Mouse (Mus musculus): Measurements from ENCODE around the gene Stac2. TPM values are rescaled to one million over a fixed set of nuclear protein-coding genes. Genes with fewer than 3 reads are reported as not detected.

Gene Stac2
- polyA plus RNA-seq, 1 experiment from 2014 or later, result 5.2 TPM

- no peak for ATAC-seq (ENCODE audit: low FRiP score)
- no peak overlapping the region for H3K4me3 ChIP-seq
- H3K9ac ChIP-seq, result no peak overlapping the region
- WGBS, result 94% methylated on average over 12 of the region's 12 CpGs
- 0 out of 2 replicates have a peak, but pooled peaks cover 7% of the 10 kb centered on the region for H3K9me3 ChIP-seq
- no peaks in the 10 kb centered on the region for H3K36me3 ChIP-seq
- no peak overlapping the region for H3K4me2 ChIP-seq
- H3K4me1 ChIP-seq (replicated peaks), result no peaks in the 10 kb centered on the region
- H3K27me3 ChIP-seq, result no peaks in the 10 kb centered on the region
- H3K27ac ChIP-seq, result no peak overlapping the region
These were observed 12.9 kb upstream of the Stac2 start for GRCm38 (mm10) chr11:98066201-98066600.

DNA sequence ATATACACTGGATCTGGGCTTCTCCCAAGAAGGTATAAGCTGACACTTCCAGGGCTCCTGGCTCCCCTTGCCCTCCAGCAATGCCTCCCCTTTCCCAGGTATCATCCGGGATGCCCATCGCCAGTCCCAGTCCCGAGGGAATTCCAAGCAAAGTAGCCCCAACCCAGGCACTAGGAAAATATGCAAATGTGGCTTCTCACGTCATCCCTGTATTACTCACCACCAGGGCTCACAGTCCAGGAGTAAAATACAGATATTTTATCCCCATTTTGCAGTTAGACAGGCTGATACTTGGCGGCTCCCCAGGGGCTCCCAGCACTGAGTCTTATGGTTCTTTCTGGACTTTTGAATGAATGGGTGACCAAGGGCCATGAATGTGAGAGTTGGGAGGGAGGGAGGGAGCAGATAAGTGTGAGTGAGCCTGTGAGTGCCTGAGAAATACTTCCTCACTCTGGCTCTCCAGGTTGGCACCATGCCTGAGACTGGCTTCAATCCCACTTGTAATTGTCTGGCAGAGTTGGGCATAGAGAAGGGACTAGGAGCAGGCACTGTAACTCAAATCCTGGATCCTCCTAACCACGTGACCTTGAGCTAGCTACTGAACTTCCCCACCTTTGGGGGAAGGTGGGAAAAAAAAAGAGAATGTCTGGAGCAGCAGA, 8.8 kb upstream of the Stac2 start:
- ATAC-seq (ENCODE audit: low FRiP score), result no peak
- Histone ChIP-seq H3K4me3 (no peak overlapping the region), H3K9me3 (0 out of 2 replicates have a peak, but pooled peaks cover under 1% of the 10 kb centered on the region), H3K36me3 (no peaks in the 10 kb centered on the region), H3K9ac (no peak overlapping the region), H3K27me3 (0 out of 2 replicates have a peak, but pooled peaks cover 5% of the 10 kb centered on the region), H3K4me1 (replicated peaks) (peaks cover 21% of the 10 kb centered on the region), H3K27ac (no peak overlapping the region), H3K4me2 (no peak overlapping the region)
- WGBS, result 53% methylated on average over 6 of the region's 6 CpGs

DNA sequence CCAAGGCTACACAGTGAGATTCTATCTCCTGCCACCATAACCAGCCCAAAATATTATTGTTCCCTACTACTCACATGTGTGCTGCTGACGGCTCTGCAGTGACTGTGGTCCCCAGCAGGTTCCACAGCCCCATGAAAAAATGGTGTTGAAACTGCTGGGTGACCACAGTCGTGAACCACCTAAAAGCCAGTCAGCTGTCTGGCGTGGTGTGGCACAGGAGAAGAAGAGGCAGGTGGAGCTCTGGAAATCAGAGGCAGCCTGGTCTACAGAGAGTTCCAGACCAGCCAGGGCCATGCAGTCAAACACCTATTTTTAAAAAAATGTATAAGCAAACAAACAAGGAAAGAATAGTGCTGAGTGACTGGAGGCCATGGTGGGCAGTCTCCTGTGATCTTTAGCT, 8.2 kb upstream of the Stac2 start:
- no peak overlapping the region for H3K4me2 ChIP-seq
- H3K4me3 ChIP-seq, result no peak overlapping the region
- no peaks in the 10 kb centered on the region for H3K36me3 ChIP-seq
- H3K27me3 ChIP-seq, result 0 out of 2 replicates have a peak, but pooled peaks cover 5% of the 10 kb centered on the region
- no peaks in the 10 kb centered on the region for H3K9me3 ChIP-seq
- ATAC-seq (ENCODE audit: low FRiP score), result no peak
- no peak overlapping the region for H3K27ac ChIP-seq
- H3K4me1 ChIP-seq (replicated peaks), result peaks cover 21% of the 10 kb centered on the region
- no peak overlapping the region for H3K9ac ChIP-seq
- WGBS, result 78% methylated on average over 3 of the region's 3 CpGs

DNA sequence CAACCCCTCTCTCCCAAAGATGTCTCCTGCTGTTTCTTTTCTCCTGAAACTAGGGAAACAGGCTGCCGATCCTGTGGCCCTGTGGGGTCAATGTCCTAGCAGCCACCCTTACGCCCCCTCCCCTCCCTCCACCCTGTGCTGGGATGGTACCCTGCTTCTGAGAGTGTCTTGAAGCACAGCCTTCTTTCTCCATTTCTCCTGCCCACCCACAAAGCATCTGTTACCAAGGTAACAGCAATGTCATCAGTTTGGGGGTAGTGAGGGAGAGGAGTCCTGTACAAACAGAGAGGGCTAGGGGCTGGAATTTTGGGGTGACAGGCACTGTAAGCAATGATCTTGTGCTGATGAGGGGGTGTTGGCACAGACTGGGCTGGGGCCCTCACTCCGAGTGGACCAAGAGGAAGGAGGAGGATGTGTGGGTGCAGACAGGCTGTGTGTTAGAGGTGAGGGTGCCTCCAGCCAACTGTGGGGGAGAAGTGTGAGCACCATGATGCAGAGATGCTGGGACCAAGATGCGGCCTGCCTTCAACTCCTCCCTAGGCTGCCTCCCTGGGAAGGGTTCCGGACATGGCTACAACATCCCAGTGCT, 6.9 kb upstream of the Stac2 start:
- peaks cover 10% of the 10 kb centered on the region for H3K27me3 ChIP-seq
- 0 out of 2 replicates have a peak, but pooled peaks have one; percentile 13 for ATAC-seq (ENCODE audit: low FRiP score)
- WGBS, result 65% methylated on average over 5 of the region's 5 CpGs
- no peaks in the 10 kb centered on the region for H3K9me3 ChIP-seq
- H3K27ac ChIP-seq, result no peak overlapping the region
- H3K4me2 ChIP-seq, result no peak overlapping the region
- peaks cover 21% of the 10 kb centered on the region for H3K4me1 ChIP-seq (replicated peaks)
- no peaks in the 10 kb centered on the region for H3K36me3 ChIP-seq
- H3K9ac ChIP-seq, result peak overlapping the region; percentile 46; the same call in 1 of the 2 replicates
- H3K4me3 ChIP-seq, result no peak overlapping the region

DNA sequence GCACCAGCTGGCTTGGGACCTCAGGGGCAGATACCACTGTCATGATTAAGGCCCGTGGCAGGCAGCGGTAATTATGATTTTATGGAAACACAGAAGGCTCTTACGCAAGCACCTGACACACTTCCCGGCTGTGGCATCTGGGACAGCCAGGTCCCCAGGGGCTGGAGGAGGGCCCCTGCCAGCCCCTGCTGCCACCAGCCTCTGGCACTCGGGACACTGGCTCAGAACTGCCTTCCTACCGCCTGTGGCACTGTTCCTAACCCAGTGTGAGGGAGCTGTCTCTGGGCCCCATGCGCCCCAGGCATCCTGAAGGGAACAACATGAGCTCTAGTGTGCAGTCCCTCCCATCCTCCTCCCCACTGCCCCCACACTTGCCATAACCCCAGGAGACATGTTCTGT, 6.4 kb upstream of the Stac2 start:
- peak overlapping the region; percentile 18; the same call in 1 of the 2 replicates for H3K27ac ChIP-seq
- ATAC-seq (ENCODE audit: low FRiP score), result 0 out of 2 replicates have a peak, but pooled peaks have one; percentile 42
- WGBS, result 26% methylated on average over 7 of the region's 7 CpGs
- H3K4me1 ChIP-seq (replicated peaks), result peaks cover 21% of the 10 kb centered on the region
- H3K36me3 ChIP-seq, result no peaks in the 10 kb centered on the region
- no peaks in the 10 kb centered on the region for H3K9me3 ChIP-seq
- no peak overlapping the region for H3K4me3 ChIP-seq
- peaks cover 14% of the 10 kb centered on the region for H3K27me3 ChIP-seq
- H3K9ac ChIP-seq, result peak overlapping the region; percentile 46; the same call in 1 of the 2 replicates
- H3K4me2 ChIP-seq, result no peak overlapping the region

- ATAC-seq (ENCODE audit: low FRiP score), result no peak
- no peaks in the 10 kb centered on the region for H3K36me3 ChIP-seq
- no peak overlapping the region for H3K4me3 ChIP-seq
- no peak overlapping the region for H3K4me2 ChIP-seq
- H3K27ac ChIP-seq, result no peak overlapping the region
- peaks cover 28% of the 10 kb centered on the region for H3K4me1 ChIP-seq (replicated peaks)
- no peaks in the 10 kb centered on the region for H3K9me3 ChIP-seq
- H3K27me3 ChIP-seq, result peaks cover 22% of the 10 kb centered on the region
- WGBS, result 84% methylated on average over 5 of the region's 5 CpGs
- H3K9ac ChIP-seq, result no peak overlapping the region
These were observed 4.7 kb upstream of the Stac2 start for GRCm38 (mm10) chr11:98057998-98058397.

DNA sequence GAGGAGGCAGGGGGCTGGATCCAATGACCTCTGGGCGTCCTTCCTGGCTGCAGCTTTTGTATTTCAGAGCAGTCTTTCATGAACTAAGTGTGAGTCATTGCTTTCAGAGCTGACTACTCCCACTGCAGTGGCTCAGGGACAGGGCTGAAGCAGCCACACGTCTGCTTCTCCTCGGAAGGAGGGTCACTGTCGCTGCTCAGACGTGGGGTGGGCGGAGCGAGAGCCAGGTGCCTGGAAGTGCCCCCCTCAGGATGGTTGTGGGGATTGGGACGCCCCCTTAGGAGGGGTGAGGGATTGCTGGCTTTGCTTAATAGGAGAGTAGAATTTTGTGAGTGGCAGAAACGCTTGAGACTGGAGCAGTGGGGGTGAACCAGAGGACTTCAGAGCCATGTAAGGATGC, 4.2 kb upstream of the Stac2 start:
- peaks cover 33% of the 10 kb centered on the region for H3K4me1 ChIP-seq (replicated peaks)
- H3K9me3 ChIP-seq, result no peaks in the 10 kb centered on the region
- ATAC-seq (ENCODE audit: low FRiP score), result no peak
- no peaks in the 10 kb centered on the region for H3K36me3 ChIP-seq
- 29% methylated on average over 9 of the region's 9 CpGs for WGBS
- H3K27ac ChIP-seq, result no peak overlapping the region
- H3K4me3 ChIP-seq, result no peak overlapping the region
- peaks cover 27% of the 10 kb centered on the region for H3K27me3 ChIP-seq
- no peak overlapping the region for H3K4me2 ChIP-seq
- H3K9ac ChIP-seq, result no peak overlapping the region

DNA sequence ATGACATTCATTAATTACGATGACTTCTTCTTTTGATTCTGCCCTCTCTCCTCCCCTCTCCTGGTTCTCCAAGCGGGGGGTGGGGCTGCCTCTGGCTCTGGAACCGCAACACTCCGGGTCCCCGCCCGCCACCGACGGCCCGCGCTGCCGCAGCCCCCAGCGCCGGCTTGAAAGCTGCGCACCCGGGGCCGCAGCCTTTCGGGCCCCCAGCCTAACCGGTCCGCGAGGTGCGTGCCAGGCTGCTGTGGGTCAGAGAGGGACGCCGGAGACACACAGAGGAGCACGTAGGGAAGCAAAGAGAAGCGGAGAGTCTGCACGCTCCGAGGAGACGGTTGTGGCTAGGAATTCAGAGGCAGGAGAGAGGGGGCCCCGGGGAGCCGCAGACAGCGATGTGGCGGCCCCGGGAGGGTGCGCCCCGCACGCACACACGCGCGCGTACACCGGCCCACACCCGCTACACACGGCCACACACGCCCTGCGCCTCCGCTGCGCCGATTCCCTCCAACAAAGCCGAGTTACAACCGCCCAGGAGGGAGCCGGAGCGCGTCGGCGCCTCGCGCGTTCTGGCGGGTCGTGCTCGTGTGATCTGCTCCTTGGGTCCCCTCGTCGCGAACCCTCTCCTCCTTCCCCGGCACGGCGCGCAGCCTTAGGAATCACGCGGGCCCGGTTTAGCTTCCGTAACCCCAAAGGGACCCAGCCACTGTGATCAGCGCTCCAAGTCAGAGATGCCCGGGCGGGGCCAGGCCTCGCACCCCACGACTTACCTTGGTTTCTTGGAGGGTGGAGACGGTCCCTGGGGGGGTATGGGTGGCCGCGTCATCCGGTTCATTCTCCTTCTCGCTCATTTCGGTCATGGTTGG, 903 bp downstream of the Stac2 start:
- peak overlapping the region; percentile 69 for H3K4me2 ChIP-seq
- no peaks in the 10 kb centered on the region for H3K9me3 ChIP-seq
- peaks cover 68% of the 10 kb centered on the region for H3K27me3 ChIP-seq
- H3K36me3 ChIP-seq, result no peaks in the 10 kb centered on the region
- H3K9ac ChIP-seq, result peak overlapping the region; percentile 77
- under 1% methylated on average over 79 of the region's 83 CpGs for WGBS
- H3K27ac ChIP-seq, result peak overlapping the region; percentile 67
- peak; percentile 34; the same call in 1 of the 2 replicates for ATAC-seq (ENCODE audit: low FRiP score)
- peak overlapping the region; percentile 55 for H3K4me3 ChIP-seq
- peaks cover 44% of the 10 kb centered on the region for H3K4me1 ChIP-seq (replicated peaks)

DNA sequence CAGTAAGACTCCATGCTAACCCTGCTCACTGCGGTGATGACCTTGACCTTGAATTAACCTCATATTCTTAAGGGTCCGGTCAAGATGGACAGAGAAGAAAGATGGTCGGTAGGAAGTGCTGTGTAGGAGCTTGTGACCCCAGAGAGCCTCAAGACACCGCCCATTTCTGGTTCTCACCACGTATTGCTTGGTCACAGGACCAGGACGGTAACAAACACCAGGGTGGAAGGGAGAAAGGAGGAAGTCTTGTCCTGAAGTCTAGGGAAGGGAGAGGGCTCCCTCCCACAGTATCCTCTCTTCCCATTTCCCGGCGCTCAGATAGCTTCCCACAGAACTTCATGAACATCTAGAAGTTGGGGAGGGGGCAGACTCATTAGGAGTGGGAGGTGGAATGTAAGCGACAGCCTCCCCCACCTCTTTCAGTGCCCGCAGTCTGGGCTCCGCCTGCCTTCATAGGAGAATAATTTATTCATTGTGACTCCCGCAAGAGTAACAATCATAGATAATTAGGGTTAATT, 1.6 kb downstream of the Stac2 start:
- Histone ChIP-seq H3K27me3 (peaks cover 68% of the 10 kb centered on the region), H3K9ac (peak overlapping the region; percentile 77), H3K4me2 (peak overlapping the region; percentile 69), H3K36me3 (no peaks in the 10 kb centered on the region), H3K4me1 (replicated peaks) (peaks cover 42% of the 10 kb centered on the region), H3K9me3 (no peaks in the 10 kb centered on the region), H3K4me3 (peak overlapping the region; percentile 55), H3K27ac (no peak overlapping the region)
- 5% methylated on average over 12 of the region's 12 CpGs for WGBS
- 0 out of 2 replicates have a peak, but pooled peaks have one; percentile 6 for ATAC-seq (ENCODE audit: low FRiP score)

GRCm38 (mm10) chr11:98050940-98051339, 2.3 kb downstream of the Stac2 start:
- Histone ChIP-seq H3K27me3 (peaks cover 68% of the 10 kb centered on the region), H3K27ac (no peak overlapping the region), H3K9ac (no peak overlapping the region), H3K4me1 (replicated peaks) (peaks cover 42% of the 10 kb centered on the region), H3K36me3 (no peaks in the 10 kb centered on the region), H3K4me2 (no peak overlapping the region), H3K4me3 (no peak overlapping the region), H3K9me3 (no peaks in the 10 kb centered on the region)
- 20% methylated on average over 1 of the region's 2 CpGs for WGBS
- ATAC-seq (ENCODE audit: low FRiP score), result no peak

GRCm38 (mm10) chr11:98050520-98050815, 2.8 kb downstream of the Stac2 start:
- Histone ChIP-seq H3K9ac (no peak overlapping the region), H3K36me3 (no peaks in the 10 kb centered on the region), H3K27ac (no peak overlapping the region), H3K27me3 (peaks cover 66% of the 10 kb centered on the region), H3K4me3 (no peak overlapping the region), H3K4me2 (no peak overlapping the region), H3K4me1 (replicated peaks) (peaks cover 42% of the 10 kb centered on the region), H3K9me3 (no peaks in the 10 kb centered on the region)
- 17% methylated on average over 2 of the region's 2 CpGs for WGBS
- ATAC-seq (ENCODE audit: low FRiP score), result no peak

Measured in hindbrain, embryonic 13.5 days (tissue).